Mouse (Mus musculus) c-Kit-positive CD71-positive TER-119-positive erythroid progenitor cells, embryonic 14.5 days (primary cell): ENCODE results near the gene Ttll12.
A peak's percentile ranks its signal among the peaks of the same experiment; 100 is the strongest.

Source experiments
- DNase-seq: peaks from one replicate; pipeline ENCODE4 v3.0.0-alpha.2; 2013; ENCODE audit warnings: low spot score

The Ttll12 gene

DNA sequence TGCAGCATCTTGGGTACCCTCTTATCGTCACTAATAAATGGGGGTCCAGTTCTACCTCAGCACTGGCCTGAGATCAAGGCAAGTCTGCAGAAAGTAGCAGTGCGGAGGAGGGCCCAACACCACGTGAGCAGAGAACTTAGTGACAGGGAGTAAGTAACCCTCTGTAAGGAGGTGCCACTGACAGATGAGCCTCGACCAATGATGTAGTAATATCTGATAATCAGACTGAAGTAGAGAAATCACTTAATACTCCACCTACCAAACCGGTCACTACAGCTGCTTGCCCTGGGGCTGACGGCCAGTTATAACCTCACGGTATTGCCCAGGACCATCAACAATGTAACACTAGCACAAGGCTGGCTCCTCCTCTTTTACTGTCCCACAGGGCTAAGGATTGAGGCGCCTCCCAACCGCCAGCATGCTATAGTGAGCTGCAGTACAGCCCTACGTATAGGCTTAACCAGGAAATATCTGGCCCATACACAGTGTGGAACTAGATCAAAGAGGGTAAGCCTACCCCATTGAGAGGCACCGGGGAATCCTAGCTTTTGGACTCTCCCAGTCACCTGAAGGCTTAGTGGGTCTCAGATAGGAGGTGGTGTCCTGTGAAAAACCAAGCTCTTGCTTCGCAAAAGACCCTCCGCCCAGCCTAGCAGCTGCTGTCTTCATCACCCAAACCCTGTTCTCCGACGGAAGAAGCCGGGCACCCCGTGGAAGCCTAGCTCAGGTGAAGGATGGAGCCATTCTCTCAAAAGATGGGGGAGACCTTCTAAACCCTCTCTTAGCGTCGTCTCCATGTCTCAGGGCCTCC, 1.1 kb downstream of the Ttll12 start:
- DNase-seq = peak; percentile 73

DNA sequence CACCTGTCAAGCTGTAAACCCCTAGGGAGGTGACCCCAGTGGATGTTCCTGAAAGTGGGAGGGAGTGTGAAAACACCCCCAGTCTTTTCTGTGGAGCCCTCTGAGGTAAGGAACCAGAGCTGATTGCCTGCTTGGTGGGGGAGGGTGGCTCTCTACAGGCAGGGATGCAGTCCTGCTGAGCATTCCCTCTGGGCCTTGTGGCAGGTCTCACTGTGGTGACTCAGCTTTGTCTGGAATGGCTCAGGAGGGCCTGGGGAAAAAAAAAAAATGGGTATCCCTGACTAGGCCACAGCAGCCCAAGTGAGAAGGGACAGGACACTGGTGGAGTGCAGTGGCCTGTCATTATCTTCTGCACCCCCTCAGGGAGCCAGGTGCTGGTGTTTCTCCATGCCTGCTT, 1.8 kb downstream of the Ttll12 start:
- DNase-seq = no peak

DNA sequence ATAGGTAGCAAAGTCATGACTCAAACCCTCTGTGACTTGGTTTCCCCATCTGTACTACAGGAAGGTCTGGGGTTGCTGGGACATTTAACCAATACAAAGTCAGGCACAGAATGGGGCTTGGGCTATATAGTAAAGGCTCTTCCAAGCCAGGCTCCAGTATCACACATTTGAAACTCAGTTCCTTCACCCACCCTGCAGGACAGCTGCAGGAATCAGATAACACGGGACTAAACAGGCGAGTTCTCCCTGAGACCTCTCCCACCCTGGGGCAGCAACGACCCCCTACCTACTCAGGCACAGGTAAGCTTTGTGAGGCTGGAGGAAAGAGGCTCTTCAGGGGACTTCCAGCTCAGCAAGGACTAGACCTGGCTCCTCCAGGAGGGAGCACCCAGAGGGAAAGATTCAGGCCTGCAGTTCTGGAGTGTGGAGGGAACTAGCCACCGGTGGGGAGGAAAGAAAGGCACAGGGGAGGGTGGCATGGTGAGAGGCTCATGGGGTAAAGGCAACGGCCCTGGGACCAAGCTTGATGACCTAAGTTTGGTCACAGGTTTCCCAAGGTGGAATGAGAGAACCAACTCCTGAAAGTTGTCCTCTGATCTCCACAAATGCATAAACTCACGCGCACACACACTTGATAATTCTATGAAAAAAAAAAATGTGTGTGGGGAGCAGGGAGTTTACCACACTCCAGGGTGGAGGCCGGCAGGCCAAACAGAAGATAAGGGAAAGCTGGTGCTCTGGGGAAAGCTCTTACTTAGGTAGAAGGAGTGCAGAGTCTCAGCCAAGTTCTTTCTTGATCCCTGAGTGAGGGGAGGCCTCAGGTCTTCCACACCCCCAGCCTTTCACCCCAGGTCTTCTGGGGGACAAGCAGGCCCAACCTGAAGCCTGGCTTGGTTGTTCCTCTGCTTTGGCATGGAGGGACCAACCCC, 2.4 kb downstream of the Ttll12 start:
- peak; percentile 78 for DNase-seq

DNA sequence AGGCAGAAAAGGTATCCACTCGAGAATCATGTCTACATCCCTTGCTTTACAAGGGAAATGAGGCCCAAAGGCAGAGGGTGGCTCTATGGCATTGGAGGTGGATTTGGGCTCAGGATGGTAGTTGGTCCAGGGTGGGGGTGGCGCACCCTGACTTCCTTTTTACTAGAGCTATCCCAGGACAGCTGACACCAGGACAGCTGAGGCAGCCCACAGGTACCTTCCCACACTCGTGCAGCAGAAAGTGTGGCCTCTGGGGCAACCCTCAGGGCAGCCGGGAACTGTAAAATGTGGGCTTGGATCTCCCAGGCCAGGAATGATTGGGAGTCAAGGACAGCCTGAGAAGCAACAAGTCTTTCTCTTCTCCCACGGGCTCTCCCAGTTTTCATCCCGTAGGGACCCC, 3.2 kb downstream of the Ttll12 start:
- DNase-seq = no peak

DNA sequence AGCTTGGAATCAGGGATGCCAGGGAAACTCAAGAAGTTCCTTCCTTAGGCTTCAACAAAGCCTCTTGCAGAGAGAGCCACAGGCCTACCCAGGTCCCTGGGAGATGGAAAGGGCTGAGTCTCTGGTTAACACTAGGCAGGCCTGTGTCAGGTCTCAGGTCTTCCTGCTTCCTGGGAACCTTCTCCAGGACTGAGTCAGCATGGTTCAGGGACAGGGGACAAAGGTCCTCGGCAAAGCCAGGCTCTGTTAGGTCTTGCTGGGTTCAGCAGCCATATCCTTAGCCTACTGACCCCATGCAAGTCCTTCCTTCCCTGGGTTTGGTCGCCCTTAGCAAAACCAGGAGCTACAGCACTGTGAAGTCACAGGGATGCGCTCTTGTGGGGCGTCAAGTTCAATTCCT, 4.1 kb downstream of the Ttll12 start:
- no peak for DNase-seq

DNA sequence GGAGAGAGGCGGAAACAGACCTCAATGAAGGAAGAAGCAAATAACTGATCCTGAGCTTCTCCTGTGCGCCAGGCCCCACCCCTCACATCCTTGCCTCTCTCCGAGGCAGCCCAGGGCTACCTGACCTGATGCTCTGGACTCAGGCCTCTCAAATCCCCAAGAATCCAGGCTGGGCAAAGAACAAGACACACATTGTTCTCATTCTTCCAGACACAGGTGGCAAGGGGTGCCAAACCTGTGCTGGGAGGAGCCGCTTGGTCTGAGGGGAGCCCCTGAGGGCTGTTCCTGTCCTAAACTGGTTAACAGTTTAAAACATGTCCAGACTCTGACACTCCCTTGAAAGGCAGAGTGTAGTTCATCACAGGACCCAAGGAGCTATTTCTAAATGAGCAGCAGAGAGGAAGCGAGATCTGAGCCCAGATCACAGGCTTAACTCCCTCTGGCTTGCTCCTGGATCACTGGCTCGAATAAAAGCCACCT, 10.2 kb downstream of the Ttll12 start:
- no peak for DNase-seq

DNA sequence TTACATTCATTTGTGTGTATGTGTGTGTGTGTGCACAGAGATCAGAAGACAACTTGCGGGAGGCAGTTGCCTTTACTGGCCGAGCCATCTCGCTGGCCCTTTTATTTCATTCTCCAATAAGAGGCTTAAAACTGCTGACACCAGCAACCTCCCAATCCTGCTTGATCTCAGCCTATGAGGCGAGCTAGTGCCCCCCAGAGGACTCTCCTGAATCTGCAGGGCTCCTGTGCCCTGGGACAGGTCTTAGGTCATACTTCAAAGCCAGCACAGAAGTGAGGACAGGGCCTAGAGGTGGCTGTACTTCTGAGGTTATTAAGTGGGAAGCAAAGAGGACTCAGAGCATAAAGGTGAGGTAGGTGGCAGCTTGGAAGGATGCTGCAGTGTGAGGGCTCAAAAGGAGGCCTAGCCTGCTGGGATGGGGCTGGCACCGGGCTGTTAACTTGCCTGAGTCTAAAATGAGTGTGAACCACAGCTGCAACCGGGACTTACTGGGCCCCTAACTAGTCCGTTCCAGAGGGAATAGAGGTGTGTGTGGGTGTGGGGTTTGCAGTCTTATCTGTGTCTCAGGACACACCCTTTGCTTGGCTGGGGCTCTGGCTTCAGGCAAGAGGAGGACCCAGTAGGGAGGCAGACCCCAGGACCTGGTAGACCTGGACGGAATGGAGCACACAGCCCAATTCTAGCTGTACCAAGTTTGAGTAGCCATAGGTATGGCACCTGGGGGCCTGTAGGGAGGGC, 11.4 kb downstream of the Ttll12 start:
- no peak for DNase-seq

DNA sequence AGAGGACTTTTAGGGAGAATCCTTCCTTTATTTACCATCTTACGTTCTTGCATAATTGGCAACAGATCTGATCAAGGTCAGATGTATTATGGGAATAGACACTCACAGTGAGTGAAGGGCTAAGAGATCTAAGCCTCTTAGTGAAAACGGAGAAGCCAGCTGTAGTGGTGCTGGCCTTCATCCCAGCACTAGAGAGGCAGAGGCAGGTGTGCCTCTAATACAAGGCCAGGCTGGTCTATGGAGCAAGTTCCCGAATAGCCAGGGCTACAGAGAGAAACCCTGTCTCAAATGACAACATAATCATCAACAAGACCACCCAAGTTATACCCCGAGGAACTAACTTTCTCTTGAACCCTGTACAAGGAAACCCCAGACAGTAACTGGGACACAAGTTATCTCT, 12.0 kb downstream of the Ttll12 start:
- DNase-seq = no peak

DNA sequence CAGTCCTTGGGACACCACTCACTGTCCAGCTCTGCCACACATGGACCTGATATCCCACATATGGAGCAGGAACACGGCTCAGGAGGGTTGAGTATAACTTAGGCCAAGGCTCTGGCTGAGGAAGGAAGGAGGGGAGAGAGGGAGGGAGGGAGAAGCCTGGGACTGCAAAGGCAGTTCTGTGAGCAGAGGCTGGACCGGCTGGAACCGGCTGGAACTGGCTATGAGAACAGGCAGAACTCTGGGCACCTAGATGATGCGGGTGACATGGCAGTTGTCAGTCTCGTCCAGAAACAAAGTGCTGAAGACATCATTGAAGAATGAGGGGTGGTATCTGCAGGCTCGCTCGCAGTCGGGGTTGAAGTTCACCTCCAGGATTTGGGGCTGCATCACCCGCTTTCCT, 18.3 kb downstream of the Ttll12 start:
- DNase-seq = no peak

DNA sequence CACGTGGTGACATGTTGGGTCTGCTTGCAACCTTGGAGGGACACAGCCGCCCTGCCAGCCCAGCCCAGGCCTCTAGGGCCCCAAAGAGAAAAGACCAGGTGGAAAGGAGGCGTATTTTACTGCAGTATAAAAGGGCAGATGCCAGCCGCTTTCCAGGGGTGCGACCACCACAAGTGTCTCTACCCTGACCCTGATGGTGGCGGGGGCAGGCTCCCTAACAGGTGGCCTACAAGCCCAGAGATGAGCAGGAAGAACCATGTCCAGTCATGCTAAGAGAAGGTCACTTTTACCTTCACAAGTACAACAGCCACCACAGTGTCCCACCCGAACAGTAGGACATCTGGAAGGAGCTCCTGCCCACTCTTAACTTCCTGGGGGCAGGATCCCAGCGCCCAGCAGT, 19.4 kb downstream of the Ttll12 start:
- DNase-seq = no peak

DNA sequence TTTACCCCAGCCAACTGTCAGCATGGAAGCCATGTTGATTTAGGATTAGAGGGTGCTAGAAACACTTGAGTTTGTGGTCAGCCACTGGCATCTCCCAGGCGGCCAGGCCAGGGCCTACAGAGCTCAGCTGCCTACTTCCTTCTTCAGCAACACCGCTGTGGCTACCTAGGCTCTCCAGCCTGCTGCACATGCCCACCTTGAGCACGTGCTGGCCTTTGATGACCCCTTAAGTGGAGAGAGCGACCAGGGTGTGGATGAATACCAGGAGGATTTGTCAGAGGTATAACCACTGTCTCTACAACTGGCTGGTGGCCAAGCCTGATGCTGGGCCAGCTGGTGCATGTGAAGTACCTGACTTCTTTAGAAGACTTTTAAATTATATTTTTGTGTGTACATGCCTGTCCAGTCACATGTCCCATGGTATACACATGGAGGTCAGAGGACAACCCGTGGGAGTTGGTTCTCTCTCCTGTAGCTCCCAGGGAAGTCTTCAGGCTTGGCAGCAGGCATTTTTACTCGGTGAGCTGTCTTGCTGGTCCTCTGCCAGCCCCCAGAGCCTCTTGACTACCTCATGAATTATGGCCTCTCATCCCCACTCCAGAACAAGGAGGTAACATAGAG, 20.1 kb downstream of the Ttll12 start:
- no peak for DNase-seq

DNA sequence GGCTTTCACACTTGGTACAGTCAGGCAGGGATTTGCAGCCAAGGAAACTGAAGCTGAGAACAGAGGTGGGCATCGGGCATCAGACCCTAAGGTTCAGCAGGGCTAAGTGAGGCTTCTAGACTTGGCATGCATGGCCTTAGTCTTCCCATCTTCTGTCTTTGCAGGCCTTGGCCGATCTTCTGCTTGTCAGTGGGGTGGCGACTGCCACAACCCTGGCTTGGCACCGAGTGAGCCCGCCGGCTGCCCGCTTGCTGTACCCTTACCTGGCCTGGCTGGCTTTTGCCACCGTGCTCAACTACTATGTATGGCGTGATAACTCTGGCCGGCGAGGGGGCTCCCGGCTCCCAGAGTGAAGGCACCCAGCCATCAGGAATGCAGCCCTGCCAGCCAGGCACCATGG, 21.4 kb downstream of the Ttll12 start:
- no peak for DNase-seq

DNA sequence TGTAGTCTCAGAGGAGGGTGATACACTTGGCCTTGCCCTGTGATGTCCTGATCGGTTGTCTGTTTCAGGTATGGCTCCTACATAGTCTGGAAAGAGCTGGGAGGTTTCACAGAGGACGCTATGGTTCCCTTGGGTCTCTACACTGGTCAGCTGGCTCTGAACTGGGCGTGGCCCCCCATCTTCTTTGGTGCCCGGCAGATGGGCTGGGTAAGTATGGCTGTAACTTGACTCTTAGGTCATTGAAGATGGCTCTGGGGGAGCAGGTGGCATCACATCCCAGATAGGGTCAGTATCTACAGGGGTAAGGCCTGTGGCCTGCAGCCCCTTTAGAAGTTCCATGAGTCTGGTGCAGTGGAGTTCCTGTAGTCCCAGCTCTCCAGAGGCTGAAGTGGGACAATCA, 22.8 kb downstream of the Ttll12 start:
- DNase-seq = no peak

DNA sequence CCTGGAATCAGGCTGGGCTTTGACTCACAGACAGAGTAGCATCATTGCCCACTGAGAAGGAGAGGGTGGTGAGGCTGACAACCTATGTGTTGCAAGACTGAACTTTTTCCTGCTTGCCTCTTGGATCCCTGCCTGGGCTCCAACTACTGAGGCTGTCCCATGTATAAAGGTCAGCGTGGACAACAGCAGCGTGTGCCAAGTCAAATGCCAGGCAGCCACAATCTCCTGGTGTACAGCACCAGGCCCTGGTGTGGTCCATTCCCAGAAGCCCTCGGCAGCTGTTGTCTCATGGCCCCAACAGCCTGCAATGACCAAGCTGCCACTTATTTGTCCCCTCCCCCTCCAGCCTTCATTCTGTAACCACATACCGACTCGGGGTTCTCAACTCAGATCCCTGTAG, 23.3 kb downstream of the Ttll12 start:
- DNase-seq = no peak

DNA sequence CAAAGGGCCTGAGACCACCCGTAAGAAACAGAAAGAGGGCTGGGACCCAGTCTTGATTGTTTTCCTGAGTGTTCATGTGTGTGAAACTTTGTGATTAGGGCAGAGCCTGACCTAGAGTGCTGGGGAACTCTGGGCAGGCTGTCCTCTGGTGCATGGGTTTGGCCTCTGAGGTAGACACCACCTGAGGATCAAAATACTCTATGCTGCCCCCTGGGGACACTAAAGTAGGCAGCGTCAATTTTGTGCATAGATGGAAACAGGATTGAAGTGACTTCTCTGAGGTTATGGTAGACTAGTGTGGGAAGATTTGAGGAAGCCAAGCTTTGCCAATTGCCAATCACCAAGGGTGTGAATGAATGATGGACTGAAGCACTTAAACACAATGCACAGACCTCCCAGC, 24.3 kb downstream of the Ttll12 start:
- DNase-seq = no peak

DNA sequence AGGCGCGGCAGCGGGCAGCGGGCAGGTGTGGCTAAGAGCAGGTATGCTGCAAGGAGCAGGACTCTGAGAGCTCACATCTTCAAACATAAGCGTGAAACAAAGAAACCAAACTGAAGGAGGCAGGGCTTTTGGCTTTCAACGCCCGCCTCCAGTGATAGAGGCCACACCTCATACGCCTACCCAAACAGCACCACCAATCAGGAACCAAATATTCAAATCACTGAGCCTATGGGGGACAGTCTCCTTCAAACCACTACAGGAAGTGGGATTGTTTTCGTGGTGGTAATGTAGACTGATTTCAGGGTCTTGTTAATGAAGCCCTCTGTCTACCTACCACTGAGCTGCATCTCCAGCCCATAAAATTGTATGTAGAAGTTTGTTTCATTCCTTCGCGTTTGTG, 25.3 kb downstream of the Ttll12 start:
- no peak for DNase-seq

DNA sequence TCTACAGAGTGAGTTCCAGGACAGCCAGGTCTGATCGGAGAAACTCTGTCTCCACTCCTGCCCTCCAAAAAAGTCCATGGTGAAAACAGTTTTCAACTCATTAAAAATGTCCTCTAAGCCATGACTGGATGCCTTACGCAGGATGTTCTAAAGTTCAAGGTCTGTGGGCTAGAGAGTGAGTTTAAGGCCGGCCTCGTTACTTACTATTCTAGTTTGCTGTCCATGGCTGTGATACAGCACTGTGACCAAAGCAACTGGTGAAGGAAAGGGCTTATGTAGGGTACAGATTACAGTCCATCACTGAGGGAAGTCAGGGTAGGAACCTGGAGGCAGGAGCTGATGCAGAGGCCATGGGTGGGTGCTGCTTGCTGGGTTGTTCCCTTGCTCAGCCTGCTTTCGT, 26.4 kb downstream of the Ttll12 start:
- no peak for DNase-seq

DNA sequence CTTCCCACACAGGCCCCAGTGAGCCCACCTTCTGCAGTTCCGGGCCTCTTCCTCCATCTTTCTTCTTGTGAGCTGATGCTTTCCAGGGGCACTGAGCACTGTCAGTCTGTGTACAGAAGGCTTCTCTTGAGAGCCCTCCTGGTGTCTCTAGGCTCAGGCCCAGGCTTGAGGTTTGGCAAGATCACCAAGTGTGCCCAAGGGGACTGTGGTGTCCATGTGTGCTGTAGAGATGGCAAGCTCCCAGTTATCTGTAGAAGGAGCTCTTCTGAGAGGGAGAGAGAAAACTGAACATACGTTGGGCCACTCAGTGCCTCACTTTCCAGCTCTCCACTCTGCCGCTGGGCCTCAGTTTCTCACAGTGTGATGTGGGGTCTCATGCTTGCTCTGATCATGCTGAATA, 27.2 kb downstream of the Ttll12 start:
- DNase-seq = no peak

DNA sequence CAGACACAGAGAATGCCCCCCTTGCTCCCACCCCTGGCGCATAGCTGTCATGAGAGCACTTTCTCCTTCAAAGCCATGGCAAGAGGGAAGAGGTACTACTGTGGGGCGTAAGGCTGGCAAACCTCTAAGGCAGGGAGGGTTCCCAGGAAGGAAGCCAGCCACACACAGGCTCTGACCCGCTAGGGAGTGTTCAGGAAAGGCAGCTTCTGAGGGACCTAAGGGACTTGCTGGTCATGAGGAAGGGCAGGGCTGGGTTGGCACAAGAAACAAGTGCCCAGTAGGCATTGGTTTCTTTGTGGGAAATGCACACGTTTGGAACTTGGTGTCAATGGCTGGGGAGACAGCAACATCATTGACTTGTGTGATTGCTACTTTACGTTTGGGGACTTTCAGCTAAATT, 29.0 kb downstream of the Ttll12 start:
- no peak for DNase-seq

DNA sequence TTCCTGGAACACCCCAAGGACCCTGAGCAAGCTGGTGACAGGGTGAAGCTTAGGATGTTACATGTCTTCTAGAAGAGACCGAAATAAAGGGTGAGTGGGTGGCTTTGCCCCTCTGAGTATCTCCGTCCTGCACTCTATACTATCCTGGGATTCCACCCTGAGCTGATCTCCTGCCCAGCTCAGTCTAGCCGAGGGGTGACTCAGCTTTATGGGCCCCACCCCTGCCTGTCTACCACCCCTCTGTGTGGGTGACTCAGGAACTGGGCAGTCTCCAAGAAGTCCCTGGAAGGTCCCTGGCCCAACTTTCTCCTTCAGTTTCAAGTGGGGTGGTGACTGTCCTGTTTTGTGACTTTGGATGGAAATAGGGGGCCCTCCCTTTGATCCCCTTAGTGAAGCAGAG, 29.5 kb downstream of the Ttll12 start:
- DNase-seq = peak; percentile 71

DNA sequence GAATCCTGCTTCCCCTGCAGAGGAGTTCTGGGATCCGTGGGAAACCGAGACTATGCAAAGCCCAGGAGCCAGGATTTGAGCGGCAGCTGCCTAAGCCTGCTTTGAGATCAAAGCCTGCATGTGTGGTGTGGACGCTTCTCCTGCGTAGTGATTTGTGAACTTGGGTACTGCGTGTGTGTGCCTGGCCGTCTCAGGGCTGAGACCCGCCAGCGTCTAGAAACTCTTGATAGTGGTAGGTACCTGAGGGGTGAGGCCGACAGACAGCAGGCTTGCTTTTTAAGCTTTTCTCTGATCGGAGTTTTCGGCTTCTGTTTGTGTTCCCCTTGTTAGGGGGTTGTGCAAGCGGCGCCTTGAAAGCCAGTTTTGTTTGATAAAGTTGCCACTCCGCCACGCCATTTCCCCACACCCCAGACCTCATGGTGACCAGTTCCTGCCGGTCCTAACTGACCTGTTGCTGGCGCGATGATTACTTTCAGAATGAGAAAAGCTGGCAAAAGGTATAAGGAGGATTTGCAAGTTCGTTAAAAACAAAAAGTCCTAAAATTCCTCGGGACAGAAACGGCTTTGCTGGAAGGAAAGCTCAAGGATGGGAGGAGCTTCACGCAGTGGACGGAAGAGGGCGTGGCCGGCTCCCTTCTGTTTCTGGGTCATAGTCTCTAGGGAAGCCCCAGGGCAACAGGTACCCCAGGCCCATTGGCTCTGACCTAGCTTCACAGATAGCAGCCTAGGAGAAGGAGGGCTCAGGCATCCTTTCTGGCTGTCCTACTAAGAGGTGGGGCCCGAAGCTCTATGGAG, 30.9 kb downstream of the Ttll12 start:
- DNase-seq = peak; percentile 54
